11 mouse cellular contexts compared by ENCODE assay signal in genomic region chr2:106844766-106845678, GRCm38 (mm10).
DNase-seq lines count a peak whose midpoint lies in the region; ATAC-seq and TF ChIP-seq lines count a peak whose summit lies in the region.
"Had no signal": no experiment of that assay in that cellular context is flagged by ENCODE, and none has a peak within 500 bp of the region (broad histone marks: within the 10 kb centered on the region; RNA-seq: fewer than 3 reads in every experiment).

No protein-coding gene starts in this region.

- H3K9me3 ChIP-seq in heart, embryonic 12.5 days (replicated peaks) = no peaks in the 10 kb centered on the region
- H3K9me3 ChIP-seq in liver, embryonic 11.5 days (ENCODE audit: control insufficient read depth, low read length) = no peaks in the 10 kb centered on the region
- no peaks in the 10 kb centered on the region for H3K9me3 ChIP-seq in liver, postnatal 0 days (ENCODE audit: low read length)
- H3K9me3 ChIP-seq in stomach, embryonic 14.5 days (ENCODE audit: control insufficient read depth, low read depth, low read length) = no peaks in the 10 kb centered on the region
- H3K9me3 ChIP-seq: hindbrain, embryonic 15.5 days had no signal

- H3K36me3 ChIP-seq in heart, embryonic 12.5 days = 0 out of 2 replicates have a peak, but pooled peaks cover 3% of the 10 kb centered on the region
- no peaks in the 10 kb centered on the region for H3K36me3 ChIP-seq in liver, embryonic 11.5 days (ENCODE audit: control insufficient read depth, insufficient read depth, low read length)
- H3K36me3 ChIP-seq in liver, postnatal 0 days (replicated peaks; ENCODE audit: insufficient read depth, low read length) = no peaks in the 10 kb centered on the region
- no peaks in the 10 kb centered on the region for H3K36me3 ChIP-seq in stomach, embryonic 14.5 days (ENCODE audit: control insufficient read depth, insufficient read depth, low read length)
- H3K36me3 ChIP-seq: hindbrain, embryonic 15.5 days had no signal

- H3K4me1 ChIP-seq in heart, embryonic 12.5 days (replicated peaks) = peaks cover 51% of the 10 kb centered on the region
- H3K4me1 ChIP-seq in liver, embryonic 11.5 days (replicated peaks; ENCODE audit: control insufficient read depth, insufficient read depth, low read length) = no peaks in the 10 kb centered on the region; the same call in 1 of the 2 replicates
- no peaks in the 10 kb centered on the region for H3K4me1 ChIP-seq in liver, postnatal 0 days (ENCODE audit: insufficient read depth)
- peaks cover 17% of the 10 kb centered on the region for H3K4me1 ChIP-seq in stomach, embryonic 14.5 days (ENCODE audit: control insufficient read depth, insufficient read depth, low read length)

- peak overlapping the region; percentile 43 for H3K4me2 ChIP-seq in heart, embryonic 12.5 days
- H3K4me2 ChIP-seq in liver, embryonic 11.5 days = peak overlapping the region; percentile 12; the same call in 1 of the 2 replicates
- H3K4me2 ChIP-seq in liver, postnatal 0 days (ENCODE audit: low read depth, low read length) = no peak overlapping the region
- peak overlapping the region; percentile 23; the same call in 1 of the 2 replicates for H3K4me2 ChIP-seq in stomach, embryonic 14.5 days (replicated peaks; ENCODE audit: low read depth, low read length)
- H3K4me2 ChIP-seq: hindbrain, embryonic 15.5 days had no signal

- 41% methylated on average over 10 of the region's 10 CpGs for WGBS in heart, embryonic 12.5 days
- WGBS in liver, embryonic 11.5 days = 63% methylated on average over 10 of the region's 10 CpGs
- 62% methylated on average over 10 of the region's 10 CpGs for WGBS in liver, postnatal 0 days (ENCODE audit: insufficient replicate concordance)
- WGBS in stomach, embryonic 14.5 days = 27% methylated on average over 10 of the region's 10 CpGs

- H3K27me3 ChIP-seq in heart, embryonic 12.5 days (replicated peaks) = no peaks in the 10 kb centered on the region
- no peaks in the 10 kb centered on the region for H3K27me3 ChIP-seq in liver, embryonic 11.5 days (replicated peaks; ENCODE audit: control insufficient read depth, insufficient read depth, low read length)
- no peaks in the 10 kb centered on the region for H3K27me3 ChIP-seq in liver, postnatal 0 days (ENCODE audit: insufficient read depth, low read length)
- H3K27me3 ChIP-seq in stomach, embryonic 14.5 days (ENCODE audit: control insufficient read depth, insufficient read depth, low read length) = no peaks in the 10 kb centered on the region
- H3K27me3 ChIP-seq: hindbrain, embryonic 15.5 days had no signal

- TF ChIP-seq CTCF in liver, postnatal 0 days (IDR thresholded peaks at IDR 0.05; ENCODE audit: low read depth) = no peak

- 0 out of 2 replicates have a peak overlapping the region, but pooled peaks have one; percentile 35 for H3K9ac ChIP-seq in heart, embryonic 12.5 days
- no peak overlapping the region for H3K9ac ChIP-seq in liver, embryonic 11.5 days (ENCODE audit: low read depth, low read length)
- no peak overlapping the region for H3K9ac ChIP-seq in liver, postnatal 0 days (replicated peaks)
- no peak overlapping the region for H3K9ac ChIP-seq in stomach, embryonic 14.5 days (replicated peaks; ENCODE audit: low read depth, low read length)
- H3K9ac ChIP-seq: hindbrain, embryonic 15.5 days had no signal

- no peak for TF ChIP-seq EP300 in liver, postnatal 0 days (IDR thresholded peaks at IDR 0.05; ENCODE audit: low read depth)

- DNase-seq in heart, adult 9 months (ENCODE audit: low spot score in 2 of 2) = no peak
- DNase-seq in liver, embryonic 11.5 days (ENCODE audit: low spot score) = no peak
- DNase-seq in liver, postnatal 0 days = no peak
- DNase-seq in fat pad, adult 2 months (ENCODE audit: extremely low read depth, low read depth, low spot score) = peak; percentile 89
- no peak for DNase-seq in frontal cortex, postnatal 36 days (ENCODE audit: low spot score in 2 of 2)
- no peak for DNase-seq in layer of hippocampus, postnatal 10 days (ENCODE audit: low spot score in 2 of 2)
- DNase-seq: cerebellum, adult 8-10 months; gastrocnemius, adult 2 months had no signal

- H3K4me3 ChIP-seq in heart, embryonic 12.5 days = no peak overlapping the region
- no peak overlapping the region for H3K4me3 ChIP-seq in liver, embryonic 11.5 days (ENCODE audit: low read depth, low read length)
- no peak overlapping the region for H3K4me3 ChIP-seq in liver, postnatal 0 days (ENCODE audit: low read depth, low read length)
- H3K4me3 ChIP-seq in stomach, embryonic 14.5 days (ENCODE audit: low read depth, low read length) = no peak overlapping the region
- H3K4me3 ChIP-seq: gastrocnemius, adult 2 months; hindbrain, embryonic 15.5 days had no signal

- peak overlapping the region; percentile 80 for H3K27ac ChIP-seq in heart, embryonic 12.5 days (ENCODE audit: poor library complexity, severe bottlenecking)
- H3K27ac ChIP-seq in liver, embryonic 11.5 days (ENCODE audit: low read depth, low read length) = no peak overlapping the region
- no peak overlapping the region for H3K27ac ChIP-seq in liver, postnatal 0 days (ENCODE audit: low read depth)
- peak overlapping the region; percentile 66 for H3K27ac ChIP-seq in stomach, embryonic 14.5 days (ENCODE audit: low read length)
- H3K27ac ChIP-seq: gastrocnemius, adult 2 months; hindbrain, embryonic 15.5 days had no signal

- 0 out of 2 replicates have a peak, but pooled peaks have one; percentile 24 for ATAC-seq in heart, embryonic 12.5 days (ENCODE audit: insufficient number of reproducible peaks, low FRiP score)
- peak; percentile 39; the same call in 1 of the 2 replicates for ATAC-seq in liver, embryonic 11.5 days (replicated peaks; ENCODE audit: low FRiP score)
- ATAC-seq in liver, postnatal 0 days = no peak
- ATAC-seq in stomach, embryonic 14.5 days (ENCODE audit: insufficient number of reproducible peaks, insufficient read depth, low FRiP score, low read depth) = peak; percentile 67; the same call in 1 of the 2 replicates

Comparison
In these comparisons a context has a peak if more than half of its experiments do, and no peak if none do; other contexts are left out.
1. H3K27ac ChIP-seq: peak in heart, embryonic 12.5 days (single experiment) and stomach, embryonic 14.5 days (single experiment); none in liver, embryonic 11.5 days (single experiment) and liver, postnatal 0 days (single experiment).